Mouse (Mus musculus): ENCODE data around the gene Slc25a24. TPM values are rescaled to one million over a fixed set of nuclear protein-coding genes. Genes with fewer than 3 reads are reported as not detected.
A peak's percentile ranks its signal among the peaks of the same experiment; 100 is the strongest.

Slc25a24 gene
- total and polyA plus RNA-seq, 2 experiments from 2014 or later = 3.0 to 3.1 TPM

GRCm38 (mm10) chr3:109119973-109120372, 3.0 kb upstream of the Slc25a24 start:
- no peaks in the 10 kb centered on the region for H3K27me3 ChIP-seq (ENCODE audit: insufficient read depth, low read length)
- no peak overlapping the region for H3K4me3 ChIP-seq (ENCODE audit: low read length)
- H3K27ac ChIP-seq = no peak overlapping the region
- DNase-seq (ENCODE audit: low spot score) (no peak), ATAC-seq (no peak)
- H3K4me1 ChIP-seq (ENCODE audit: insufficient read depth, low read length) = no peaks in the 10 kb centered on the region
- H3K4me2 ChIP-seq (ENCODE audit: low read depth, low read length) = no peak overlapping the region
- H3K36me3 ChIP-seq (ENCODE audit: insufficient read depth, low read length) = no peaks in the 10 kb centered on the region
- TF ChIP-seq CTCF (IDR thresholded peaks at IDR 0.05; ENCODE audit: low read depth) = no peak
- WGBS = 81% methylated on average over 5 of the region's 5 CpGs
- H3K9me3 ChIP-seq (ENCODE audit: low read length) = no peaks in the 10 kb centered on the region
- H3K9ac ChIP-seq (replicated peaks; ENCODE audit: low read length) = no peak overlapping the region

GRCm38 (mm10) chr3:109123531-109123981, 607 bp downstream of the Slc25a24 start:
- Histone ChIP-seq H3K4me3 (ENCODE audit: low read length) (peak overlapping the region; percentile 78), H3K4me2 (ENCODE audit: low read depth, low read length) (peak overlapping the region; percentile 96), H3K27me3 (ENCODE audit: insufficient read depth, low read length) (no peaks in the 10 kb centered on the region), H3K36me3 (ENCODE audit: insufficient read depth, low read length) (no peaks in the 10 kb centered on the region), H3K9me3 (ENCODE audit: low read length) (no peaks in the 10 kb centered on the region), H3K9ac (replicated peaks; ENCODE audit: low read length) (peak overlapping the region; percentile 72), H3K4me1 (ENCODE audit: insufficient read depth, low read length) (no peaks in the 10 kb centered on the region), H3K27ac (peak overlapping the region; percentile 71; the same call in 1 of the 2 replicates)
- 8% methylated on average over 8 of the region's 8 CpGs for WGBS
- ATAC-seq (0 out of 2 replicates have a peak, but pooled peaks have one; percentile 6), DNase-seq (ENCODE audit: low spot score) (peak; percentile 21)
- TF ChIP-seq CTCF (IDR thresholded peaks at IDR 0.05; ENCODE audit: low read depth) = no peak

- H3K9me3 ChIP-seq (ENCODE audit: low read length) = no peaks in the 10 kb centered on the region
- no peak for DNase-seq (ENCODE audit: low spot score)
- H3K9ac ChIP-seq (replicated peaks; ENCODE audit: low read length) = no peak overlapping the region
- H3K36me3 ChIP-seq (ENCODE audit: insufficient read depth, low read length) = no peaks in the 10 kb centered on the region
- no peak for TF ChIP-seq CTCF (IDR thresholded peaks at IDR 0.05; ENCODE audit: low read depth)
- no peak overlapping the region; the same call in 1 of the 2 replicates for H3K4me3 ChIP-seq (ENCODE audit: low read length)
- ATAC-seq = no peak
- peak overlapping the region; percentile 96 for H3K4me2 ChIP-seq (ENCODE audit: low read depth, low read length)
- H3K27ac ChIP-seq = no peak overlapping the region
- no peaks in the 10 kb centered on the region for H3K27me3 ChIP-seq (ENCODE audit: insufficient read depth, low read length)
- WGBS = 55% methylated on average over 4 of the region's 4 CpGs
- H3K4me1 ChIP-seq (ENCODE audit: insufficient read depth, low read length) = no peaks in the 10 kb centered on the region
These were observed 1.1 kb downstream of the Slc25a24 start for GRCm38 (mm10) chr3:109124091-109124490.

- TF ChIP-seq CTCF (IDR thresholded peaks at IDR 0.05; ENCODE audit: low read depth) = no peak
- 73% methylated on average over 6 of the region's 6 CpGs for WGBS
- Histone ChIP-seq H3K4me3 (ENCODE audit: low read length) (no peak overlapping the region), H3K27ac (no peak overlapping the region), H3K4me1 (ENCODE audit: insufficient read depth, low read length) (no peaks in the 10 kb centered on the region), H3K9me3 (ENCODE audit: low read length) (no peaks in the 10 kb centered on the region), H3K36me3 (ENCODE audit: insufficient read depth, low read length) (no peaks in the 10 kb centered on the region), H3K4me2 (ENCODE audit: low read depth, low read length) (no peak overlapping the region), H3K9ac (replicated peaks; ENCODE audit: low read length) (no peak overlapping the region), H3K27me3 (ENCODE audit: insufficient read depth, low read length) (no peaks in the 10 kb centered on the region)
- ATAC-seq = no peak
- DNase-seq (ENCODE audit: low spot score) = peak; percentile 7
These were observed 2.6 kb downstream of the Slc25a24 start for GRCm38 (mm10) chr3:109125531-109125930.

- no peak for DNase-seq (ENCODE audit: low spot score)
These were observed 6.8 kb downstream of the Slc25a24 start for GRCm38 (mm10) chr3:109129768-109130167.

GRCm38 (mm10) chr3:109132966-109133365, 10.0 kb downstream of the Slc25a24 start:
- no peaks in the 10 kb centered on the region for H3K9me3 ChIP-seq (ENCODE audit: low read length)
- H3K27me3 ChIP-seq (ENCODE audit: insufficient read depth, low read length) = no peaks in the 10 kb centered on the region
- no peaks in the 10 kb centered on the region for H3K36me3 ChIP-seq (ENCODE audit: insufficient read depth, low read length)
- no peak overlapping the region for H3K4me2 ChIP-seq (ENCODE audit: low read depth, low read length)
- WGBS = 91% methylated on average over 4 of the region's 4 CpGs
- H3K4me1 ChIP-seq (ENCODE audit: insufficient read depth, low read length) = no peaks in the 10 kb centered on the region
- no peak for ATAC-seq
- DNase-seq (ENCODE audit: low spot score) = no peak
- no peak overlapping the region for H3K9ac ChIP-seq (replicated peaks; ENCODE audit: low read length)
- no peak overlapping the region for H3K4me3 ChIP-seq (ENCODE audit: low read length)
- no peak overlapping the region for H3K27ac ChIP-seq
- no peak for TF ChIP-seq CTCF (IDR thresholded peaks at IDR 0.05; ENCODE audit: low read depth)

More at GRCm38 (mm10) chr3:109129768-109130167, 6.8 kb downstream of the Slc25a24 start:
- no peak for ATAC-seq
- 55% methylated on average over 5 of the region's 5 CpGs for WGBS
- Histone ChIP-seq H3K9me3 (ENCODE audit: low read length) (no peaks in the 10 kb centered on the region), H3K36me3 (ENCODE audit: insufficient read depth, low read length) (no peaks in the 10 kb centered on the region), H3K9ac (replicated peaks; ENCODE audit: low read length) (no peak overlapping the region), H3K27ac (no peak overlapping the region), H3K4me1 (ENCODE audit: insufficient read depth, low read length) (no peaks in the 10 kb centered on the region), H3K4me2 (ENCODE audit: low read depth, low read length) (no peak overlapping the region), H3K27me3 (ENCODE audit: insufficient read depth, low read length) (no peaks in the 10 kb centered on the region), H3K4me3 (ENCODE audit: low read length) (no peak overlapping the region)
- no peak for TF ChIP-seq CTCF (IDR thresholded peaks at IDR 0.05; ENCODE audit: low read depth)

GRCm38 (mm10) chr3:109134036-109134435, 11.1 kb downstream of the Slc25a24 start:
- Histone ChIP-seq H3K4me3 (ENCODE audit: low read length) (no peak overlapping the region), H3K27me3 (ENCODE audit: insufficient read depth, low read length) (no peaks in the 10 kb centered on the region), H3K27ac (no peak overlapping the region), H3K9me3 (ENCODE audit: low read length) (no peaks in the 10 kb centered on the region), H3K4me1 (ENCODE audit: insufficient read depth, low read length) (no peaks in the 10 kb centered on the region), H3K36me3 (ENCODE audit: insufficient read depth, low read length) (no peaks in the 10 kb centered on the region), H3K9ac (replicated peaks; ENCODE audit: low read length) (no peak overlapping the region), H3K4me2 (ENCODE audit: low read depth, low read length) (no peak overlapping the region)
- DNase-seq (ENCODE audit: low spot score) (no peak), ATAC-seq (no peak)
- WGBS = 96% methylated on average over 15 of the region's 15 CpGs
- no peak for TF ChIP-seq CTCF (IDR thresholded peaks at IDR 0.05; ENCODE audit: low read depth)

Measured in hindbrain, postnatal 0 days (tissue).